Mouse (Mus musculus): ENCODE data around the gene Mpdu1.
"Not testable (repeated sequence)": the region's sequence is repeated elsewhere in the genome, so short reads cannot be mapped to it uniquely, and the experiment has no call there.

The Mpdu1 gene

GRCm38 (mm10) chr11:69621571-69622268 lies 40.7 kb downstream of the Mpdu1 start, which contains the start of gene Sat2:
Sat2 (plus strand) TSS chr11:69622024.
- DNase-seq (ENCODE audit: low spot score), result no peak

- no peak for DNase-seq (ENCODE audit: low spot score)
Observed at GRCm38 (mm10) chr11:69620394-69621081, 41.9 kb downstream of the Mpdu1 start.

GRCm38 (mm10) chr11:69617805-69618204 lies 44.6 kb downstream of the Mpdu1 start, which contains the start of gene Shbg:
Shbg (minus strand) TSS chr11:69617905.
- DNase-seq (ENCODE audit: low spot score), result no peak

- DNase-seq (ENCODE audit: low spot score), result no peak
Observed at GRCm38 (mm10) chr11:69616781-69617180, 45.7 kb downstream of the Mpdu1 start.

GRCm38 (mm10) chr11:69614257-69614588 lies 48.2 kb downstream of the Mpdu1 start:
- not testable (repeated sequence) for DNase-seq (ENCODE audit: low spot score)

GRCm38 (mm10) chr11:69613553-69614256 lies 48.7 kb downstream of the Mpdu1 start:
- no peak for DNase-seq (ENCODE audit: low spot score)

- DNase-seq (ENCODE audit: low spot score), result no peak
Observed at GRCm38 (mm10) chr11:69610899-69611298, 51.5 kb downstream of the Mpdu1 start.

- no peak for DNase-seq (ENCODE audit: low spot score)
Observed at GRCm38 (mm10) chr11:69609416-69609815, 53.0 kb downstream of the Mpdu1 start.

- no peak for DNase-seq (ENCODE audit: low spot score)
Observed at GRCm38 (mm10) chr11:69608525-69608924, 53.9 kb downstream of the Mpdu1 start.

- DNase-seq (ENCODE audit: low spot score), result no peak
Observed at GRCm38 (mm10) chr11:69606832-69607231, 55.6 kb downstream of the Mpdu1 start.

All from c-Kit-positive CD71-positive TER-119-positive erythroid progenitor cells, embryonic 14.5 days (primary cell).